Mouse (Mus musculus) limb, embryonic 11.5 days (tissue): ENCODE data around the gene Gm45261. TPM values are rescaled to one million over a fixed set of nuclear protein-coding genes. Genes with fewer than 3 reads are reported as not detected.
A peak's percentile ranks its signal among the peaks of the same experiment; 100 is the strongest.

ENCODE experiments used
- ATAC-seq: fragments of 200-750 bp; cut with Nextera tagmentation; 2 replicates; pipeline ENCODE4 v1.8.0; 2017; ENCODE audit warnings: low read depth; ENCODE audit not compliant: insufficient number of reproducible peaks, low FRiP score, low TSS enrichment
- DNase-seq: peaks from one replicate; pipeline ENCODE4 v3.0.0-alpha.2; 2015; ENCODE audit warnings: low spot score
- H3K27ac ChIP-seq: fragments of 300-500 bp; sonication (generic); replicated peaks from 2 replicates; pipeline ENCODE4 v1.5.1; 2014; ENCODE audit warnings: low read depth, mild to moderate bottlenecking, low read length
- H3K27me3 ChIP-seq: fragments of 300-500 bp; sonication (generic); 2 replicates; pipeline ENCODE4 v1.6.1; 2014; ENCODE audit warnings: mild to moderate bottlenecking, low read length, mixed read lengths; ENCODE audit not compliant: control insufficient read depth, insufficient read depth
- H3K36me3 ChIP-seq: fragments of 300-500 bp; sonication (generic); 2 replicates; pipeline ENCODE4 v1.6.1; 2014; ENCODE audit warnings: mild to moderate bottlenecking, low read length, moderate library complexity, mixed read lengths; ENCODE audit not compliant: control insufficient read depth, insufficient read depth
- H3K4me1 ChIP-seq: fragments of 300-500 bp; sonication (generic); 2 replicates; pipeline ENCODE4 v1.6.1; 2014; ENCODE audit warnings: low read length, mixed read lengths; ENCODE audit not compliant: control insufficient read depth, insufficient read depth
- H3K4me2 ChIP-seq: fragments of 300-500 bp; sonication (generic); 2 replicates; pipeline ENCODE4 v1.6.1; 2014; ENCODE audit warnings: low read depth, mild to moderate bottlenecking, moderate library complexity; ENCODE audit not compliant: severe bottlenecking
- H3K4me3 ChIP-seq: fragments of 300-500 bp; sonication (generic); 2 replicates; pipeline ENCODE4 v1.5.1; 2014; ENCODE audit warnings: low read depth, low read length
- H3K9ac ChIP-seq: fragments of 300-500 bp; sonication (generic); 2 replicates; pipeline ENCODE4 v1.6.1; 2014; ENCODE audit warnings: mild to moderate bottlenecking, low read length
- H3K9me3 ChIP-seq: fragments of 300-500 bp; sonication (generic); 2 replicates; pipeline ENCODE4 v1.6.1; 2016; ENCODE audit warnings: low read length; ENCODE audit not compliant: control insufficient read depth
- WGBS: fragments of 180-500 bp; shearing (Covaris S2); extraction: QIAGEN DNeasy Blood & Tissue Kit; methylation state at CpG from one replicate; pipeline ENCODE4 v1.1.7; 2014; 5-methylcytosine and 5-hydroxymethylcytosine counted together
- polyA plus RNA-seq: library from polyadenylated mRNA; unstranded; fragments of >200 nt; fragmentation: Nextera tagmentation; extraction: Ambion mirVana; gene quantifications from 2 replicates; pipeline ENCODE4 v1.2.1, GENCODE M21; 2014

Gm45261 gene
- polyA plus RNA-seq, 1 experiment from 2014 or later, result not detected

GRCm38 (mm10) chr1:80424666-80425065, 36.6 kb downstream of the Gm45261 start:
- Histone ChIP-seq H3K27me3 (no peaks in the 10 kb centered on the region), H3K9me3 (no peaks in the 10 kb centered on the region), H3K4me2 (no peak overlapping the region), H3K4me1 (no peaks in the 10 kb centered on the region), H3K9ac (no peak overlapping the region), H3K27ac (no peak overlapping the region), H3K4me3 (no peak overlapping the region), H3K36me3 (no peaks in the 10 kb centered on the region)
- DNase-seq (no peak), ATAC-seq (no peak)
- 85% methylated on average over 1 of the region's 1 CpGs for WGBS

- Histone ChIP-seq H3K9ac (no peak overlapping the region), H3K4me3 (no peak overlapping the region), H3K9me3 (no peaks in the 10 kb centered on the region), H3K27me3 (no peaks in the 10 kb centered on the region), H3K27ac (no peak overlapping the region), H3K4me2 (no peak overlapping the region), H3K4me1 (no peaks in the 10 kb centered on the region), H3K36me3 (no peaks in the 10 kb centered on the region)
- no peak for DNase-seq
- no peak for ATAC-seq
- WGBS, result 88% methylated on average over 12 of the region's 12 CpGs
These were observed 42.8 kb downstream of the Gm45261 start for GRCm38 (mm10) chr1:80418321-80419045.

GRCm38 (mm10) chr1:80416329-80416728, 44.9 kb downstream of the Gm45261 start:
- Histone ChIP-seq H3K9me3 (no peaks in the 10 kb centered on the region), H3K4me2 (no peak overlapping the region), H3K36me3 (no peaks in the 10 kb centered on the region), H3K4me1 (no peaks in the 10 kb centered on the region), H3K27ac (no peak overlapping the region), H3K9ac (no peak overlapping the region), H3K27me3 (no peaks in the 10 kb centered on the region), H3K4me3 (no peak overlapping the region)
- DNase-seq (no peak), ATAC-seq (no peak)
- 77% methylated on average over 5 of the region's 5 CpGs for WGBS

GRCm38 (mm10) chr1:80412521-80412920, 48.7 kb downstream of the Gm45261 start:
- H3K27me3 ChIP-seq, result no peaks in the 10 kb centered on the region
- H3K36me3 ChIP-seq, result no peaks in the 10 kb centered on the region
- no peak for ATAC-seq
- no peak overlapping the region for H3K27ac ChIP-seq
- WGBS, result 80% methylated on average over 2 of the region's 2 CpGs
- no peaks in the 10 kb centered on the region for H3K4me1 ChIP-seq
- no peak overlapping the region for H3K4me3 ChIP-seq
- H3K9me3 ChIP-seq, result no peaks in the 10 kb centered on the region
- H3K4me2 ChIP-seq, result no peak overlapping the region
- no peak for DNase-seq
- no peak overlapping the region for H3K9ac ChIP-seq

- Histone ChIP-seq H3K9ac (no peak overlapping the region), H3K27ac (no peak overlapping the region), H3K4me3 (no peak overlapping the region), H3K4me1 (no peaks in the 10 kb centered on the region), H3K36me3 (no peaks in the 10 kb centered on the region), H3K9me3 (no peaks in the 10 kb centered on the region), H3K4me2 (no peak overlapping the region), H3K27me3 (no peaks in the 10 kb centered on the region)
- ATAC-seq, result no peak
- DNase-seq, result no peak
These were observed 50.8 kb downstream of the Gm45261 start for GRCm38 (mm10) chr1:80410229-80410973.

- Histone ChIP-seq H3K4me1 (no peaks in the 10 kb centered on the region), H3K9ac (no peak overlapping the region), H3K4me3 (no peak overlapping the region), H3K36me3 (no peaks in the 10 kb centered on the region), H3K27ac (no peak overlapping the region), H3K27me3 (no peaks in the 10 kb centered on the region), H3K9me3 (no peaks in the 10 kb centered on the region), H3K4me2 (no peak overlapping the region)
- 26% methylated on average over 6 of the region's 6 CpGs for WGBS
- DNase-seq (no peak), ATAC-seq (no peak)
These were observed 51.7 kb downstream of the Gm45261 start for GRCm38 (mm10) chr1:80409467-80410105.

- WGBS, result 4% methylated on average over 3 of the region's 3 CpGs
- no peaks in the 10 kb centered on the region for H3K36me3 ChIP-seq
- peak; percentile 69 for DNase-seq
- H3K9ac ChIP-seq, result no peak overlapping the region
- no peak overlapping the region for H3K27ac ChIP-seq
- H3K4me3 ChIP-seq, result no peak overlapping the region
- no peaks in the 10 kb centered on the region for H3K27me3 ChIP-seq
- H3K4me2 ChIP-seq, result no peak overlapping the region
- H3K4me1 ChIP-seq, result no peaks in the 10 kb centered on the region
- no peaks in the 10 kb centered on the region for H3K9me3 ChIP-seq
- ATAC-seq, result no peak
These were observed 52.7 kb downstream of the Gm45261 start for GRCm38 (mm10) chr1:80408586-80408985.

GRCm38 (mm10) chr1:80404196-80404595, 57.1 kb downstream of the Gm45261 start:
- Histone ChIP-seq H3K36me3 (no peaks in the 10 kb centered on the region), H3K4me2 (no peak overlapping the region), H3K27ac (no peak overlapping the region), H3K4me3 (no peak overlapping the region), H3K9me3 (no peaks in the 10 kb centered on the region), H3K4me1 (no peaks in the 10 kb centered on the region), H3K9ac (no peak overlapping the region), H3K27me3 (no peaks in the 10 kb centered on the region)
- 70% methylated on average over 3 of the region's 3 CpGs for WGBS
- no peak for ATAC-seq
- no peak for DNase-seq
